ENCODE assay signal across 14 mouse cellular contexts in the genomic region with DNA sequence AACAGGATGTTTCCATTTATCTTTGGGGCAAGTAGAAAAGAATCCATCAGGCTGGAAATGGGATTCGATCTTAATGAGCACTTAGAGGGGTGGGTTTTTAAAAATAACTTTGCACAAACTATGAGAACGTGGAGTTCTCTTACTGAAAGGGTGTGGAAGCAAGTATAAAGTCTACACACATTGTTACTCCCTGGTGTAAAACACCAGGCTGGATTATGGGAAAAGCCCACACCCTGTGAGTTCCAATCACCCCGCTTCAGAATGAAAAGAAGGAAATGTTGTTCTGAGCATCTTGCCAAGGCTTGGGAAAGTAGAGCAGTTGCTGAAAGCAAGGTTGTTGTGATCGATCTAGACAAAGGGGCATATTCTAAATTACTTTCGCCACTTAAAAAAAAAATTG.
"Had no signal": no experiment of that assay in that cellular context is flagged by ENCODE, and none has a peak within 500 bp of the region (broad histone marks: within the 10 kb centered on the region; RNA-seq: fewer than 3 reads in every experiment).

No protein-coding gene starts in this region.

- H3K27ac ChIP-seq: limb, embryonic 12.5 days; limb, embryonic 15.5 days; liver, embryonic 14.5 days; lung, embryonic 15.5 days had no signal

- H3K4me1 ChIP-seq: lung, embryonic 15.5 days had no signal

- H3K27me3 ChIP-seq: limb, embryonic 12.5 days; limb, embryonic 15.5 days; lung, embryonic 15.5 days had no signal

- ATAC-seq: liver, postnatal 0 days had no signal

- H3K4me3 ChIP-seq: limb, embryonic 12.5 days; limb, embryonic 15.5 days; lung, embryonic 15.5 days had no signal

- H3K9ac ChIP-seq: limb, embryonic 12.5 days; limb, embryonic 15.5 days; liver, embryonic 14.5 days; liver, postnatal 0 days; lung, embryonic 15.5 days had no signal

- H3K9me3 ChIP-seq: limb, embryonic 12.5 days; limb, embryonic 15.5 days; lung, embryonic 15.5 days had no signal

- DNase-seq: kidney, postnatal 25 days; left cerebral cortex, postnatal 4 days; liver, postnatal 0 days; lung, postnatal 14 days; lung, postnatal 4 days; midbrain, embryonic 14.5 days; thymus, adult 18-20 months; thymus, postnatal 36 days had no signal

- H3K36me3 ChIP-seq: limb, embryonic 12.5 days; limb, embryonic 15.5 days; lung, embryonic 15.5 days had no signal

- H3K4me2 ChIP-seq: limb, embryonic 12.5 days; limb, embryonic 15.5 days; liver, embryonic 11.5 days; lung, embryonic 15.5 days; midbrain, embryonic 11.5 days had no signal
